Mouse (Mus musculus) urinary bladder, postnatal 10 days (tissue): ENCODE measurements around the gene Wnt10b.

Experiments used
- DNase-seq: peaks from one replicate; pipeline ENCODE4 v3.0.0; 2022; ENCODE audit warnings: low spot score

The Wnt10b gene

DNA sequence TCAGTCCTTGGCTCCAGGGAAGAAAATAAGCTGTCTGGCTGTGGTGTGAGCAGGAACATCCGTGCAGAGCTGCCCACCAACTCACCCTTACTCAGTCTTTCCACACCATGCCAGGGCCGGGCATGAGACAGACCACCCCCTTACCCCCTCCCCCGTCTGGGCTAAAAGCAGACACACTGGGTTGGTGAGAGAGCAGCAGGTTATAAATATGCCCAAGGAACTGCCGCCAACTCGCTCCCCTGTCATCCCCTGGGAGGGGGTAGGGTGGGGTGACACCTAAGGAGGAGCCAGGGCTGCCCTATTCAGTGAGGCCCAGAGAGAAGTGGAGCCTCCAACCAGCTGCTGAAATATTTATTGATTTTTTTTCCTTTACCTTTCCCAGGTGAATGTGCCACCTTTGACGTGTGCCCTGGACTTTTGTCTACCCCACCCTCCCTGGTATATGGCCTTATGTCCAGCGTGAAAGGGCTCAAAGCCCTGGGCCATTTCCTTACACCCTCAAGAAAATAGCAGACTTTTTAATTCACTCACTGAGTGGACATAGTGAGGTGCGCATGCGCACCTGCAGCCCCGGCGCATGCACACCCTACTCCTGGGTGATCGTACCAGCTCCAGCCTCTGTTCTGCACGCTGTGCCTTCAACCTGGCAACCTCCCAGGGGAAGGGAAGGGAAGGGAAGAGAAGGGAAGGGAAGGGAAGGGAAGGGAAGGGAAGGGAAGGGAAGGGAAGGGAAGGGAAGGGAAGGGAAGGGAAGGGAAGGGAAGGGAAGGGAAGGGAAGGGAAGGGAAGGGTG, 19.0 kb upstream of the Wnt10b start:
- no peak for DNase-seq

DNA sequence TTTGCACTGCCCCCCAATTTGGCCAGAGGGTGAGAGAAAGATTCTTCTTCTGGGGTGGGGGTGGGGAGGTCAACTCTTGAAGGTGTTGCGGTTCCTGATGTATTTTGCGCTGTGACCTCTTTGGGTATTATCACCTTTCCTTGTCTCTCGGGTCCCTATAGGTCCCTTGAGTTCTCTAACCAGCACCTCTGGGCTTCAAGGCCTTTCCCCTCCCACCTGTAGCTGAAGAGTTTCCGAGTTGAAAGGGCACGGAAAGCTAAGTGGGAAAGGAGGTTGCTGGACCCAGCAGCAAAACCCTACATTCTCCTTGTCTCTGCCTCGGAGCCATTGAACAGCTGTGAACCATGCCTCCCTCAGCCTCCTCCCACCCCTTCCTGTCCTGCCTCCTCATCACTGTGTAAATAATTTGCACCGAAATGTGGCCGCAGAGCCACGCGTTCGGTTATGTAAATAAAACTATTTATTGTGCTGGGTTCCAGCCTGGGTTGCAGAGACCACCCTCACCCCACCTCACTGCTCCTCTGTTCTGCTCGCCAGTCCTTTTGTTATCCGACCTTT, 15.3 kb upstream of the Wnt10b start:
- no peak for DNase-seq

DNA sequence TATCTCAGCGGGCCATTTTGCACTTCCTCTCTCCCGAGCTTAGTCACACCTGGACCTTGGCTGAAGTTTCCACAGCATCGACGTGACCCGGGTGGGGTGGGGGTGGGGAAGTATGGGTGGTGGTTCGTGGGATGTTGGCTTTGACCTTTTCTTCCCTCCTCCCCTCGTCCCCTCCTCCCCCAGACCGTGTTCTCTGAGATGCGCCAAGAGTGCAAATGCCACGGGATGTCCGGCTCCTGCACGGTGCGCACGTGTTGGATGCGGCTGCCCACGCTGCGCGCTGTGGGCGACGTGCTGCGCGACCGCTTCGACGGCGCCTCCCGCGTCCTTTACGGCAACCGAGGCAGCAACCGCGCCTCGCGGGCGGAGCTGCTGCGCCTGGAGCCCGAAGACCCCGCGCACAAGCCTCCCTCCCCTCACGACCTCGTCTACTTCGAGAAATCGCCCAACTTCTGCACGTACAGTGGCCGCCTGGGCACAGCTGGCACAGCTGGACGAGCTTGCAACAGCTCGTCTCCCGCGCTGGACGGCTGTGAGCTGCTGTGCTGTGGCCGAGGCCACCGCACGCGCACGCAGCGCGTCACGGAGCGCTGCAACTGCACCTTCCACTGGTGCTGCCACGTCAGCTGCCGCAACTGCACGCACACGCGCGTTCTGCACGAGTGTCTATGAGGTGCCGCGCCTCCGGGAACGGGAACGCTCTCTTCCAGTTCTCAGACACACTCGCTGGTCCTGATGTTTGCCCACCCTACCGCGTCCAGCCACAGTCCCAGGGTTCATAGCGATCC, 14.5 kb upstream of the Wnt10b start:
- no peak for DNase-seq

DNA sequence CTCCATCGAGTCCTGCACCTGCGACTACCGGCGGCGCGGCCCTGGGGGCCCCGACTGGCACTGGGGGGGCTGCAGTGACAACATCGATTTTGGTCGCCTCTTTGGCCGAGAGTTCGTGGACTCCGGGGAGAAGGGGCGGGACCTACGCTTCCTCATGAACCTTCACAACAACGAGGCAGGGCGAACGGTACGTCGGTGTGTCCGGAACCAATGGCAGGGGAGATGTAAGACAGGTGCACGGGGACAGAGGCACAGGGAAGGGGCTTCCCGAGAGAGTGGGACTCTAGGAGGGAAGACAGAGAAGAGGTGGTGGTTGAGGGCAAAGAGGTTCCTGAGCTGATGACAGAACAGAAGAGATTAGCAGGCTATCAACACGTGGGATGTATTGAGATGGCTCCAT, 13.8 kb upstream of the Wnt10b start:
- no peak for DNase-seq

DNA sequence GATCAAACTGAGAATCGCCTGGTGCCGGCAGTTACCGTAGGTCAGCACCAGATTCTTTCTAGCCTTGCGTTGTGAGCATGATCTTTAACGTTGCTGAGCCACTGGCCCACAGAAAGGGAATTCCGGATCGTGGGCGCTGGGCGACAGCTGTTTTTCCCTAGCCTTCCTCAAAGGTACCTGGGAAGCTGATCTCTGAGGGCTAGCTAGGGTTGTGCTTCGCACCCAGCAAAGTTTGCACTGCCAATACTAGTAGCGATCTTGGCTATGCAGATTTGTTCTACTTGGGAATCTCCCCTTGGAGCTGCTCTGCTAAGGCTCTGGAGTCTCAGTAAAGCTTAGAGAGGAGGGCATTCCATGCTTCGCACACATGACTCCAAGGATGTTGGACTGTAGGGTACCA, 13.3 kb upstream of the Wnt10b start:
- no peak for DNase-seq

DNA sequence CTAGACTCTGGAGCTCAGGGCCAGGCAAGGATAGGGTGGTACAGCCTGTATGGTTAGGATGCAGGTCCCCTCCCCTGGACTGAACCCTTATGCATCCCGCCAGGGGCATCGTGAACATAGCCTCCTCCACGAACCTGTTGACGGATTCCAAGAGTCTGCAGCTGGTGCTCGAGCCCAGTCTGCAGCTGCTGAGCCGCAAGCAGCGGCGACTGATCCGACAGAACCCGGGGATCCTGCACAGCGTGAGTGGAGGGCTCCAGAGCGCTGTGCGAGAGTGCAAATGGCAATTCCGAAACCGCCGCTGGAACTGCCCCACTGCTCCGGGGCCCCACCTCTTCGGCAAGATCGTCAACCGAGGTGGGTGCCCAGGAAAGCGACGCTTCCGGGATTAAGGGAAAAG, 12.8 kb upstream of the Wnt10b start:
- no peak for DNase-seq

DNA sequence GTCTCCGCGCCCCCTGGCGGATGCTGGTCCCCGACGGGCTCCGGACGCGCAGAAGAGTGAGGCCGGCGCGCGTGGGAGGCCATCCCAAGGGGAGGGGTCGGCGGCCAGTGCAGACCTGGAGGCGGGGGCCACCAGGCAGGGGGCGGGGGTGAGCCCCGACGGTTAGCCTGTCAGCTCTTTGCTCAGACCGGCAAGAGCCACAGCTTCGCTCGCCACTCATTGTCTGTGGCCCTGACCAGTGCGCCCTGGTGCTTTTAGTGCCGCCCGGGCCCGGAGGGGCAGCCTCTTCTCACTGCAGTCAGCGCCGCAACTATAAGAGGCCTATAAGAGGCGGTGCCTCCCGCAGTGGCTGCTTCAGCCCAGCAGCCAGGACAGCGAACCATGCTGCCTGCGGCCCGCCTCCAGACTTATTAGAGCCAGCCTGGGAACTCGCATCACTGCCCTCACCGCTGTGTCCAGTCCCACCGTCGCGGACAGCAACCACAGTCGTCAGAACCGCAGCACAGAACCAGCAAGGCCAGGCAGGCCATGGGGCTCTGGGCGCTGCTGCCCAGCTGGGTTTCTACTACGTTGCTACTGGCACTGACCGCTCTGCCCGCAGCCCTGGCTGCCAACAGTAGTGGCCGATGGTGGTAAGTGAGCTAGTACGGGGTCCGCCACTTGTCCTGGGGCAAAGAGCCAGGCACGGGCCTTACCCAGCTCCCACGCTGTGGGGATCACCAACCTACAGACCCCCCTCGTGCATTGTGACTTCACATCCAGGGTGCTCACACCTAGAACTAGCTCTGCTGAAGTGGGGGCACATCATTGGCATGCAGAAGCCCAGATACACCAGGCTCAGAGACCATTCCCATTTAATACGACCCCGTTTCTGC, 11.9 kb upstream of the Wnt10b start, which contains the start of gene Wnt1:
Gene Wnt1, plus strand, starts transcription at position 197 of the 875 bp plus-strand sequence.
- DNase-seq, result no peak

DNA sequence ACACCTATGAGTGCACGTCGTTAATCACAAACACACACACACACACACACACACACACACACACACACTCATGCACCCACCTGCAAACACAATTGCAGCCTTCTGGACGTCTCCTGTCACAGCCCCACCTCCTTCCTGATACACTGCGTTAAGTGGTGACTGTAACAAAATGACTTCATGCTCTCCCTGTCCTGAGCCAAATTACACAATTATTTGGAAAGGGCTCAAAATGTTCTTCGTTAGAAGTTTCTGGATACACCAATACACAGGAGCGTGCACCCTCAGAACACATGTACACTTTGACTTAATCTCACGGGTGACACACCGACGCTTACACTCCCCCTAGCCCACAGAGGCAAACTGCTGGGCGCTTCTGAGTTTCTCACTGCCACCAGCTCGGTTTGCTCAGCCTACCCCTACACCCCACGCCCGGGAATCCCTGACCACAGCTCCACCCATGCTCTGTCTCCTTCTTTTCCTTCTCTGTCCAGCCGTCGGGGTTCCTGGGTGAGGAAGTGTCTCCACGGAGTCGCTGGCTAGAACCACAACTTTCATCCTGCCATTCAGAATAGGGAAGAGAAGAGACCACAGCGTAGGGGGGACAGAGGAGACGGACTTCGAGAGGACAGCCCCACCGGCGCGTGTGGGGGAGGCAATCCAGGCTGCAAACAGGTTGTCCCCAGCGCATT, 11.2 kb upstream of the Wnt10b start:
- no peak for DNase-seq

DNA sequence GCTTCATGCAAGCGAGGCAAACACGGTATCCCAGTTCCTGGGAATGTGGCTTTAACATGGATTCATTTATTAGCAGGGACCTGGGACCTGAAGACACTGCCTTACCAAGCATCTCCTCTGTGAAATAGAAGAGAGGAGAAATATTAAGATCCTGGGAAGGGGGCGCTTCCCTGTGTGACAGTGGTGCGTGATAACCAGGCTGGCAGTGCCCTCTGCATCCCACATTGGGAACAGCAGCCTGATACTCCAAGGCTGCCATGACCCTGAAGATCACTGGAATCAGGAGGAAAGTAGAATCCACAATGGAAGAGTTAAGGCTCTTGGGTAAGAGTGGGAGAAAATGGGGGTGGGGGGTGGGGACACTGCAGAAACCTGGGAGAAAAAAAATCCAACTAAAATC, 10.0 kb upstream of the Wnt10b start:
- DNase-seq, result no peak

DNA sequence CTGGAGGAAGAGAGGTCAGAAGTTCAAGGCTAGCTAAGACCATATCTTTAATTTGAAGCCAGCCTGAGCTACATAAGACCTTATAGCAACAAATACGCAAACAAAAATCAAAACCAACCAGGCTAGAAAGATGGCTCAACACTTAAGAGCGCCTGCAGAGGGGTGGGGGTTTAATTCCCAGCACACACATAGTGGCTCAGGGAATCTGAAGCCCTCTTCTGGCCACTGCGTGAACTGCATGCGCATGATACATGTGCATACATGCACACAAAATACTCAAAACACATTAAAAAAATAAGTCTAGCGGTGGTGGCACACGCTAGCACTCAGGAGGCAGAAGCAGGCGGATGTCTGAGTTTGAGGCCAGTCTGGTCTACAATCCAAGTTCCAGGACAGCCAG, 7.8 kb upstream of the Wnt10b start:
- DNase-seq, result no peak

DNA sequence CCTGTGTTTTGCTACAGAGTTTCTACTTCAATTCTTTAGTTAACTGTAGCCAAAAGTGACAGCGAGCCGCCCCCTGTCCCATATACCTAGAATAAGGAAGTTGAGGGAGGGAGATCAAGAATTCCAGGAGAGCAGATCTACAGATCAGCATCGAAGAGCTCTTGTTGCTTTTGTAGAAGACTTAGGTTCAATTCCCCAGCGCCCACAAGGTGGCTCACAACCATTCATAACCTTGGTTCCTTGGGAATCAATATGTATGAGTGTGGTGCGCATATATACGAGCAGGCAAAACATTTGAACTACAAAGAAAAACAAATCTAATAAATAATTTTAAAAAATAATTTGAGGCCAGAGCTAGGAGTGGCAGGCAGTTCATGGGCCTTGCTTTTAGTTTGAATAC, 3.2 kb upstream of the Wnt10b start:
- DNase-seq, result no peak

DNA sequence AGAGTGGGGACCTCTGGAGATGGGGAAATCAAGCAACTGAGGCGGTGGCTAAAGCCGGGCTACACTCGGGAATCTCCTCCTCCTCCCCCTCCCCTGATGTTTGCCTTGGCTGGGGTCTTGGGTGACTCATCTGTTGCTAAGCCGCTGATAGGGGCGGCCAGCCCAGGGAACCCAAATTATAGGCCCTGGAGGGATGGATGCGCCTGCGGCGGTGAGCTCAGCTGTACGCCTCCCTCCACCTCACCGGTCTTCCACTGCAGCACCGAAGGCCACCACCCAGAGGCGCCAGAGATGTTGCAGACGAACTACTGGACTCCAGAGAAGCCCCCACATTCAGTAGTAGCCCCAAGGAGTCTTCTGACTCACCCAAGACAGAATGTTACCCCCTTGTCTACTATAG, 2.6 kb upstream of the Wnt10b start:
- no peak for DNase-seq

DNA sequence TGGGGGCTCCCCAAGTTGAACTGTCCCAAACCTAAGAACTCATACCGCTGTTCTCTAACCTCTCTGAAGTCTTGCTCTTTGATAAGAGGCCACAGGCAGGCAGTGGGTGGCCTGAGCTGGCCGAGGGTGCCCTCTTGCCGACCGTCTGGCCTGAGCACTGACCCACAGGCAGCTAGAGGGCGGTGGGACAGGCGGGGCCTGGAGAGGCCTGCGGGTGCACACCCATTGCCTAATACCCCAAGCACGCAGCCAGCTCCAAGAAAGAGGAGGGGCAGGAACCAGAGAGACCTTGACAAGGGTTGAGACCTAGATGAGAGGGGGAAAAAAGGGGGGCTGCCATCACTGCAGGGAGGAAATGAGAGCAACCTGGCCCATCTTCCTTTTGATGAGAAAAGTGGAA, 2.1 kb upstream of the Wnt10b start:
- DNase-seq, result no peak

DNA sequence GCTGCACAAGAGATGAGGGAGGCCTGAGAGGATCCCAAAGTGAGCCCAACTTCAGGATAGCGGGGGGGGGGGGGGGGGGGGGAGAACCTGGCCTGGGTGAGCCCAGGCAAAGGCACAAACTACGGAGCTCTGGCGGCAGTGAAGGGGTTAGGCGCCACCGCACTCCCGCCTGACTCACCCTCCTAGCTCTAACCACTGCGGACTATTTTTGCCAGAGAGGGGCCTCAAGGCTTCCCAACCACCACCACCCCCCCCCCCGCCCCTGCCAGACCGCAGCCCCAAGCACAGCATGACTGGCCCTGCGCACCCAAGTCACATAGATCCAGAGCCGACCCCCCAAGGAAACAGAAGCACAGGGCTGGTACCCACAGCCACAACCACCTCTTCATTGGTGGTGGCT, 856 bp upstream of the Wnt10b start:
- DNase-seq, result no peak

DNA sequence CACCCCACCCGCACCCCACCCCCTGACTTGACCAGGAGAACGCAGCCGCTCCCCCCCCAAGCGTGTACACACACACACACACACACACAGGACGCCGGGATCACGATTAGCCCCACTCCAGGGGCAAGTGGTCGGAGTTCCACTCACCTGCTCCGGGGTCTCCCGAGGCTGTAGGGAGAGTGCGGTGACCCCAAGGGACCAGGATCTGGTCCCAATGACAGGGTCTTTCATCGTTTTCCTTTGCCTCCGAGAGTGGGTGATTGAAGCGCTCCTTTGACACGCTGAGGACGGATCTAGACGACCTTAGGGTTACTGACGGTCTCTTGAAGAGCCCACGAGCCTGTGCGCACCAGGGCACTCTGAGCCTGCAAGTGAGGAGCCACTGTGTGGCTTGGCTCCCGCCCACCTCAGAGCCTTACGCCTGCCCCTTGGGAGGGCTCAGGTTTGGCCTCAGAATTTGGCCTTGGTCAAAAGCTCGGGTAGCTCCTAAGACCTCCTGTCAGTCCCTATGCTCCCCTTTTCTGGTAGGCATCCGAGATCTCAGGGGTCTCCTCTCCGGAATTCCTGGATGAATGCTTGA, 331 bp upstream of the Wnt10b start:
- no peak for DNase-seq

DNA sequence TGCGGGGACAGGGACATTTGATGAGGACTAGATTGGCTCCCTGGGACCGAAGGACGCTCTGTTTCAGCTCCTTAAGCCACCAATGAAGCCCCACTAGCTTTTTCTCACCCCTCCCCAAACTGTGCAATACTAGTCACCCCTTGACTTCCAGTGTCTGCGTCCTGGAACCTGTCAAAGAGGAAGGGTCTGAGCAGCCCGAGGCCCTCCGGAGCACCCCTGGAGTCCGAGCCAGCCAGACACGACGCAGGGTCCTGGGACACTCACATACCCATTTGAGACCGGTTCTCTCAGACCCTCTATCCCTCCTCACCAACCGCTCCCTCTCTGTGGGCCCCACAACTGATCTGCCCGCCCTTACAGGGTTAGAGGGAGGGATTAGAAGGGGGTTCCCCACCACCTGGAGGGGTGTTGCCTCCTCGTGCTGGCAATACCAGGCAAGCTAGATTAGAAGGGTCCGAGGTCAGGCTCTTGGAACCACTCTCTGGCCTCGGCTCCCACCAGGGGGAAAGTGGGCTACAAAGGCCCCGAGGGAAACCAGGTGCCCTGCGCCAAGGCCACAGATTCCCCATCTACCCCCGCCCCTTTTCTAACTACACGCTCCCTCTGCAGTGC, 839 bp downstream of the Wnt10b start:
- DNase-seq, result no peak

DNA sequence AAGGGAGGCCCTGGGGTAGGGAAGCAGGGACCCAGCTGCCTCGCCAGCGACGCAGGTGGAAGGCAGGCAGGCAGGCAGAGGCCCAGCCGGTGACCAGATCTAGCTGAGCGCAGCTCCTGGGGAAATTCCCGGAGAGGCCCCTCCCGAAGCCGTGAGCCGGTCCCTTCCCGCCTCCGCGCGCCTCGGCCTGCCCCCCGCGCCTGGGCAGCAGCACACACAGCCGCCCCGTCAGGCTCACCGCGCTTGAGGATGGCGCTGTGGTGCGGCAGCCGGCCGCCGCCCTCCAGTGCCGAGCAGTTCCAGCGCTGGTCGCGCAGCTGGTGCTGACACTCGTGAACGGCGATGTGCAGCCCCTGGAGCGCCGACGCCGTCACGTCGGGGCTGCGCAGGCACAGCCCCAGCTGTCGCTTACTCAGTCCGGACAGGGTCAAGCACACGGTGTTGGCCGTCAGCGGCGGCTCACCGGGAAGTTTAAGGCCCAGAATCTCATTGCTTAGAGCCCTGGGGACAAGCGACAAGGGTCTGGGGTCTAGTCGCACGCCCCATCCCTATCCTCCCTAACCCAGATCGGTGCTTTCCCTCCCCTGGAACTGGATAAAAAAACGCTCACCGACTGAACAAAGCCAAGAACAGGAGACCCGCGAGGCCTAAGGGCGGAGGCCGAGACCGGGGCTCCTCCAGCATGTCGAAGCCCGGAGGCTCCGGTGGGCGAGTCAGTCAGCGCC, 1.5 kb downstream of the Wnt10b start:
- no peak for DNase-seq

DNA sequence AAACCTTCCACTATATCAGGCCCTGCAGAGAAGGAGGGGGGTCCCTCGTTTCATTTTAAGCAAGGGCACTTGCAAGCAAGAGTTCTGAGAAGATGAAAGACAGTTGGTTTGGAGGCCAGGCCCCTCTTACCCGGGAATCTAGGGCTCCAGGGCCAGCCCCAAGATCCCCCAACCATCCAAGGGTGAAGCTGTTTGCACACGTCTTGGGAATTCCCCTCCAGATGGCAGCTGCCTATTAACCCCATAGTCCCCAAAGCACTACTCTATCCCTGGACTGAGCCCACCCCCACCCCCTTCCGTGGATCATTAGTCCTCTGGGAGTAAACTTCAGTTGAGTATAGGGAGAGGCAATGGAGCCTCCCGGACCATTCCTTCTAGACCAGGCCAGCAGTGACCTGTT, 2.4 kb downstream of the Wnt10b start:
- DNase-seq, result no peak

DNA sequence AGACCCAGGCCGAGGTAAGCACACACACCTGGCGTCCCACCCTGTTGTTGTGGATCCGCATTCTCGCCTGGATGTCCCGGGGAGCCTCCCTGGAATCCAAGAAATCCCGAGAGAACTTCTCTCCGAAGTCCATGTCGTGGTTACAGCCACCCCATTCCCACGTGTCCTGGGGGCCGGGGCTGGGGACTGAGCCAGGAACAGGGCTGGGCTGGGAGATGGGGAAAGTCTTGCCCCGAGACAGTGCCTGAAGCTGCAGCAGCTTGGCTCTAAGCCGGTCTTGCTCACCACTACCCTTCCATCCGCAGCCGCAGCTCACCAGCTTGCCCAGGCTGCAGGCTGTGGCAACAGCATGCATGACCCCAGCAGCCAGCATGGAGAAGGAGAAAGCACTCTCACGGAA, 3.9 kb downstream of the Wnt10b start:
- no peak for DNase-seq
